Mouse (Mus musculus): ENCODE results near the gene AC109138.7. TPM values are rescaled to one million over a fixed set of nuclear protein-coding genes. Genes with fewer than 3 reads are reported as not detected.

Gene AC109138.7
- polyA plus RNA-seq, 1 experiment from 2014 or later, result not detected

DNA sequence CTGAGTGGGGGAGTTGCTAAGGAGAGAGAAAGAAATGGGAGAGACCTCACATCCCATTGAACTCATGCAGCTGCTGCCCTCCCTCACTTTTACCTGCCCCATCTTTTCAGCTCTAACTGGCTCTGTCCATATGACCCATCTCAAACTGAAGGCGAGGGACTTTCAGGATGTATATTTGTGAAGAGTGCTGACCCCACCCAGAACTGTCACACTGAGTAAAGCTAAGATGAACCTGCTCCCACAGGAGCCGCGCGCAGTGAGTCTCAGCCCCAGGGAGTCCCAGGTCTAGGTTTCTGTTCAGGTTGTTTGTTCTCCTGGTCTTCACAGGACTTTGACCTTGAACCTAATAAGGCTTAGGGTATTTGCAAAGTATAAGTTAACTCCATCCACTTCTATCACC lies 14.7 kb downstream of the AC109138.7 start:
- H3K9me3 ChIP-seq (ENCODE audit: control insufficient read depth, low read length), result no peaks in the 10 kb centered on the region
- peaks cover 13% of the 10 kb centered on the region for H3K27me3 ChIP-seq (ENCODE audit: control insufficient read depth, insufficient read depth, low read length)
- no peak for ATAC-seq (ENCODE audit: insufficient number of reproducible peaks, insufficient read depth, low FRiP score, low read depth)
- no peaks in the 10 kb centered on the region for H3K36me3 ChIP-seq (ENCODE audit: control insufficient read depth, insufficient read depth, low read length)
- no peak overlapping the region for H3K4me3 ChIP-seq (ENCODE audit: control insufficient read depth in 1 of 2, insufficient read depth in 1 of 2, low read depth in 1 of 2, low read length in 2 of 2)
- no peak overlapping the region for H3K27ac ChIP-seq (replicated peaks in 1 of 2; ENCODE audit: control insufficient read depth in 1 of 2, insufficient read depth in 1 of 2, low read depth in 2 of 2, low read length in 2 of 2)
- H3K4me1 ChIP-seq (ENCODE audit: control insufficient read depth in 2 of 2, insufficient read depth in 2 of 2, low read length in 2 of 2), result peaks cover 4 to 5% of the 10 kb centered on the region in 2 experiments
- 68% methylated on average over 4 of the region's 4 CpGs for WGBS
- H3K9ac ChIP-seq (ENCODE audit: low read length), result no peak overlapping the region
- H3K4me2 ChIP-seq (ENCODE audit: low read length), result no peak overlapping the region

DNA sequence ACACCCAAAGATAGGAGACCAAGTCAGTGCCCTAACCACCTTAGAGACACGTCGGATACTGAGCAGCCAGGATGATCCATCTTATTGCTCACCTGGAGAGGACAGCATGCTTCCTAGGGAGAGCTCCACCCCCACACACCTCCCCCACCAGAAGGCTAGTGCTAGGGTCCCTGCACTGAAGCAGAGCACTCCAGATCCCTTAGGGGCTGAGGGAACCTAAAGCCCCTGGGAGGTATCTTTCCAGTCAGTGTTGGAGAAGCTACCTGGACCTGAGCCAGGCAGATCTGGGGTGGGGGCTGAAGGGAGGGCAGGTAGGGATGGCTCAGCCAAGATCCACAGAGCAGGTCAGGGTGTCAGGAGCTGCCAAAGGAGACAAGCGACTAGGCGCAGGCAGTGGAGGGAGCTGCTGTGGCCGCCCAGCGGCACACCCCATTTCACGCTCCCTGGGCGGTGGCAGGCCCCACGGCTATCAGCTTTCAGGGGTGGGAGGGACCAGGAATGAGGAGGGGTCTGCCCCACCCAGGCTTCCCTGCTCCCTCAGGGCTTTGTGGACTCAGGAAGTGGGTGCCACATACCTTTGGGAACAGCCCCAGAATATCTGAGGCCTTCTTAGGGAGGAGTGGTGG lies 15.4 kb downstream of the AC109138.7 start:
- Histone ChIP-seq H3K27me3 (ENCODE audit: control insufficient read depth, insufficient read depth, low read length) (peaks cover 13% of the 10 kb centered on the region), H3K36me3 (ENCODE audit: control insufficient read depth, insufficient read depth, low read length) (no peaks in the 10 kb centered on the region), H3K4me3 (ENCODE audit: control insufficient read depth in 1 of 2, insufficient read depth in 1 of 2, low read depth in 1 of 2, low read length in 2 of 2) (no peak overlapping the region), H3K9ac (ENCODE audit: low read length) (no peak overlapping the region; the same call in 1 of the 2 replicates), H3K27ac (replicated peaks in 1 of 2; ENCODE audit: control insufficient read depth in 1 of 2, insufficient read depth in 1 of 2, low read depth in 2 of 2, low read length in 2 of 2) (no peak overlapping the region), H3K4me1 (ENCODE audit: control insufficient read depth in 2 of 2, insufficient read depth in 2 of 2, low read length in 2 of 2) (peaks cover 4 to 5% of the 10 kb centered on the region in 2 experiments), H3K4me2 (ENCODE audit: low read length) (no peak overlapping the region), H3K9me3 (ENCODE audit: control insufficient read depth, low read length) (no peaks in the 10 kb centered on the region)
- 30% methylated on average over 9 of the region's 9 CpGs for WGBS
- ATAC-seq (ENCODE audit: insufficient number of reproducible peaks, insufficient read depth, low FRiP score, low read depth), result no peak

DNA sequence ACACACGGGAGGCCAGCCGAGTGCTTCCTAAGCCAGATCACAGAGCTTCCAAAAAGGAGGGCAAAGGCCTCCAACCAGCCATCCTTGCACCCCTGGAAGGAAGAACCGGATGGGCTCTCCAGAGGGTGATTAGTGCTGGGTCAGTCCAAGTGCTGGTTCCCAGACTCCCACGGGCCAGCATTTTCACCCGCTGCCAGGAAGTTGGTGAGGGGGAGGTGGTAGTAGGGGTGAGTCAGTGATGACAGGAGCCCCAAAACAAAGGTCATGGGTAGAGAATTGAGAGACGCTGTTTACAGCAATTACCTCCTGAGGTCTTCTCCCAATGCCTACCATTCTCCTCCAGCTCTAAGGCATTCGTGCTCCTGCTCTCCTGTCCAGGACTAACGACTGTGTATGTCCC lies 16.3 kb downstream of the AC109138.7 start:
- no peak overlapping the region for H3K4me2 ChIP-seq (ENCODE audit: low read length)
- no peak overlapping the region for H3K4me3 ChIP-seq (ENCODE audit: control insufficient read depth in 1 of 2, insufficient read depth in 1 of 2, low read depth in 1 of 2, low read length in 2 of 2)
- H3K4me1 ChIP-seq (ENCODE audit: control insufficient read depth in 2 of 2, insufficient read depth in 2 of 2, low read length in 2 of 2), result peaks cover 4 to 5% of the 10 kb centered on the region in 2 experiments
- no peak overlapping the region; a peak in 1 of 4 replicates for H3K27ac ChIP-seq (replicated peaks in 1 of 2; ENCODE audit: control insufficient read depth in 1 of 2, insufficient read depth in 1 of 2, low read depth in 2 of 2, low read length in 2 of 2)
- H3K9me3 ChIP-seq (ENCODE audit: control insufficient read depth, low read length), result no peaks in the 10 kb centered on the region
- 56% methylated on average over 8 of the region's 8 CpGs for WGBS
- no peak overlapping the region for H3K9ac ChIP-seq (ENCODE audit: low read length)
- peaks cover 13% of the 10 kb centered on the region for H3K27me3 ChIP-seq (ENCODE audit: control insufficient read depth, insufficient read depth, low read length)
- no peaks in the 10 kb centered on the region for H3K36me3 ChIP-seq (ENCODE audit: control insufficient read depth, insufficient read depth, low read length)
- no peak for ATAC-seq (ENCODE audit: insufficient number of reproducible peaks, insufficient read depth, low FRiP score, low read depth)

DNA sequence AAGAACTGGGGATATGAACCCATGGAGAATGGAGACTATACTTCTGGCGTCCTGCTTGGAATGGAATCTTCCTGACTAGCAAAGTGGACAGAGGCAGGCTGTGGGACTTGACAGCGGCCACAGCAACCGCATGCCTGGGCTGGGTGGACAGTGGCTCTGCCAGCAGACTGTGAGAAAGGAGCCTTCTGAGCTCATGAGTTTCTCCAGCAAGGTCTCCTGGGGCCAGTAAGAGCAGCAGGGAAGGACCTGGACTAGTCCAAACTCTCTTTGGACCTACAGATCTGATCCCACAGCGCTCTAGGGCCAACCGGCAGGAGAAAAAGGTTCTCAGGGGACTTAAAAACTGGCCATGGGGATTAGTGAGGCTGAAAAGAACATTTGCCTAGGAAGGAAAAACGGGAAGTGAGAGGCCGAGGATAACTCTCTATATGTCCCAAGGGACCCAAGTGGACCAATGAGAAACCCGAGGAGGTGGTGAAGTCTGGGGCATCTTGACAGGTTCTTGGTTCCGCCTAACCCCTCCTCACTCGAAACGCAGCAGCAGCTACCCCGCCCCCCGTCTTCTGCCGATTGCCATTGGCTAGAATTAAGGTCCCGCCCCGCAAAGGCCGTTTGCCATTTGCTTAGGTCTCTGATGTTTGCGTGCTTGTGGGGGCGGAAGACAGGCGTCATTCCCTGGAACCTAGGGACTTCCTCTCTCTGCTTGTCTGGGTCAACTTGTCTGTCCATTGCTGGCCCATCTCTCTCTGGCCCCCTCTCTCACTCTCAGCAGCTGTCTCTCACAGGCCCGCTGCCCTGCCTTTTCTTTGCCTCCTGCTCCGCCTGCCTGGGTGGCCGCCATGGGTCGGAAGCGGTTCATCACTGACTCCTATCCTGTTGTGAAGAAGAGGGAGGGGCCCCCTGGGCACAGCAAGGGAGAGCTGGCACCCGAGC lies 17.4 kb downstream of the AC109138.7 start, which contains the start of gene Pold4:
Pold4 (plus strand) TSS at position 647 of the 933 bp plus-strand sequence.
- peaks cover 4 to 5% of the 10 kb centered on the region in 2 experiments for H3K4me1 ChIP-seq (ENCODE audit: control insufficient read depth in 2 of 2, insufficient read depth in 2 of 2, low read length in 2 of 2)
- H3K9me3 ChIP-seq (ENCODE audit: control insufficient read depth, low read length), result no peaks in the 10 kb centered on the region
- peak; percentile 84 for ATAC-seq (ENCODE audit: insufficient number of reproducible peaks, insufficient read depth, low FRiP score, low read depth)
- 7% methylated on average over 26 of the region's 26 CpGs for WGBS
- H3K36me3 ChIP-seq (ENCODE audit: control insufficient read depth, insufficient read depth, low read length), result no peaks in the 10 kb centered on the region
- H3K27ac ChIP-seq (replicated peaks in 1 of 2; ENCODE audit: control insufficient read depth in 1 of 2, insufficient read depth in 1 of 2, low read depth in 2 of 2, low read length in 2 of 2), result peak within 1 kb of the TSS; percentile 73 to 85
- H3K4me2 ChIP-seq (ENCODE audit: low read length), result peak within 1 kb of the TSS; percentile 68
- peak within 1 kb of the TSS; percentile 53 to 77 for H3K4me3 ChIP-seq (ENCODE audit: control insufficient read depth in 1 of 2, insufficient read depth in 1 of 2, low read depth in 1 of 2, low read length in 2 of 2)
- peak within 1 kb of the TSS; percentile 73 for H3K9ac ChIP-seq (ENCODE audit: low read length)
- peaks cover 13% of the 10 kb centered on the region for H3K27me3 ChIP-seq (ENCODE audit: control insufficient read depth, insufficient read depth, low read length)

DNA sequence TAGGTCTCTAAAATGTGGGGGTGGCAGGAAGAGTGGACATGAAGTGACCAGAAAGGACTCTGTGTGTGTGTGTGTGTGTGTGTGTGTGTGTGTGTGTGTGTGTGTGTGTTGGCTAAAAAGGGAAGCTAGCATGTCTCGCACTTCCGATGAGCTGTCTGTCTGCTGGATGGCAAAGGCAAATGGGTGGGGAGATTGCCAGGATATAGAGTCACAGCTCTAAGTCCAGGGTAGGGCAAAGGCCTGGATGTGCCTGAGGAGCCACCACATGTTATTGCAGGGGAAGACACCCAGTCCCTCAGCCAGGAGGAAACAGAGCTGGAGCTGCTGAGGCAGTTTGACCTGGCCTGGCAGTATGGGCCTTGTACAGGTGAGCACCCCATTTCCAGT lies 18.0 kb downstream of the AC109138.7 start:
- ATAC-seq (ENCODE audit: insufficient number of reproducible peaks, insufficient read depth, low FRiP score, low read depth), result no peak
- Histone ChIP-seq H3K9me3 (ENCODE audit: control insufficient read depth, low read length) (no peaks in the 10 kb centered on the region), H3K36me3 (ENCODE audit: control insufficient read depth, insufficient read depth, low read length) (no peaks in the 10 kb centered on the region), H3K4me1 (ENCODE audit: control insufficient read depth in 2 of 2, insufficient read depth in 2 of 2, low read length in 2 of 2) (peaks cover 4 to 5% of the 10 kb centered on the region in 2 experiments), H3K4me3 (ENCODE audit: control insufficient read depth in 1 of 2, insufficient read depth in 1 of 2, low read depth in 1 of 2, low read length in 2 of 2) (peak overlapping the region; percentile 53 to 77), H3K27ac (replicated peaks in 1 of 2; ENCODE audit: control insufficient read depth in 1 of 2, insufficient read depth in 1 of 2, low read depth in 2 of 2, low read length in 2 of 2) (peak overlapping the region; percentile 73 to 85), H3K27me3 (ENCODE audit: control insufficient read depth, insufficient read depth, low read length) (peaks cover 9% of the 10 kb centered on the region), H3K9ac (ENCODE audit: low read length) (peak overlapping the region; percentile 73), H3K4me2 (ENCODE audit: low read length) (peak overlapping the region; percentile 68)
- 18% methylated on average over 2 of the region's 2 CpGs for WGBS

DNA sequence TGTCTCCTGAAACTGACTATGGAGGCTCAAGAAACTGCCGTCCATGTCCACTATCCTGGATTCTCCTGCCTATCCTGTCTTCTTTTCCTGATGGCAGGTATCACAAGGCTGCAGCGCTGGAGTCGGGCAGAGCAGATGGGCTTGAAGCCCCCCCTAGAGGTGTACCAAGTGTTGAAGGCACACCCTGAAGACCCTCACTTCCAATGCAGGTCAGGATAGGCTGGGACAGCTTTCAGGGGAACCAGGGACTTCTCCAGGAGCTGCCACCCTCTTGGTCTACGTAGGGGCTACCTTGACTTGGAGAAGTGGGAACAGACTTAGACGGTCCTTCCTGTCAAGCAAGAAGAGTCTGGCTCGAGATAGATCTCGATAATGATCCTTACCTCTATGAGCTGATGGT lies 18.5 kb downstream of the AC109138.7 start:
- H3K9ac ChIP-seq (ENCODE audit: low read length), result peak overlapping the region; percentile 73; the same call in 1 of the 2 replicates
- no peak for ATAC-seq (ENCODE audit: insufficient number of reproducible peaks, insufficient read depth, low FRiP score, low read depth)
- H3K27ac ChIP-seq (replicated peaks in 1 of 2; ENCODE audit: control insufficient read depth in 1 of 2, insufficient read depth in 1 of 2, low read depth in 2 of 2, low read length in 2 of 2), result peak overlapping the region in 1 of 2 experiments; percentile 73; a peak in 2 of 4 replicates

DNA sequence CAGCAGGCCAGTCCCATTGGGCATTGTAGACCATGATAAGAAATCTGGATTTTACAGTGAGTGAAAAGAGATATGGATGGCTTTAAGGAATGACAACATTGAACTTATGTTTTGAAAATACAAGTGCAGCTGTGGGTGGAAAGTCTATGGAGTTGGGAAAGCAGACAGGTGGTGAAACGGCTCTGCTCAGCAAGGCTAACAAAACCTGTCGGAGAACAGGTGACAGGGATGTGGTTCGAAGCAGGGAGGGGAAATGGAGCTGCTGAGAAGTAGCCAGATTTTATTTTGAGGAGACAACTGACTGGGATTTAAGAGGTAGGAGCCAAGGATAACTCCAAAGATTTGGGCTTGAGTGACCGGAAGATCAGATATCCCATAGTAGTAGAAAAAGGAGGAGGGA lies 20.4 kb downstream of the AC109138.7 start:
- 75% methylated on average over 4 of the region's 4 CpGs for WGBS
- H3K27ac ChIP-seq (replicated peaks in 1 of 2; ENCODE audit: control insufficient read depth in 1 of 2, insufficient read depth in 1 of 2, low read depth in 2 of 2, low read length in 2 of 2), result no peak overlapping the region

More for the DNA sequence above, 18.5 kb downstream of the AC109138.7 start:
- H3K27me3 ChIP-seq (ENCODE audit: control insufficient read depth, insufficient read depth, low read length), result peaks cover 9% of the 10 kb centered on the region
- H3K9me3 ChIP-seq (ENCODE audit: control insufficient read depth, low read length), result no peaks in the 10 kb centered on the region
- H3K36me3 ChIP-seq (ENCODE audit: control insufficient read depth, insufficient read depth, low read length), result no peaks in the 10 kb centered on the region
- peaks cover 4 to 5% of the 10 kb centered on the region in 2 experiments for H3K4me1 ChIP-seq (ENCODE audit: control insufficient read depth in 2 of 2, insufficient read depth in 2 of 2, low read length in 2 of 2)
- H3K4me3 ChIP-seq (ENCODE audit: control insufficient read depth in 1 of 2, insufficient read depth in 1 of 2, low read depth in 1 of 2, low read length in 2 of 2), result no peak overlapping the region; a peak in 1 of 4 replicates
- peak overlapping the region; percentile 68 for H3K4me2 ChIP-seq (ENCODE audit: low read length)
- whole genome bisulfite sequencing, result 76% methylated on average over 7 of the region's 7 CpGs

More for the DNA sequence above, 20.4 kb downstream of the AC109138.7 start:
- ATAC-seq (ENCODE audit: insufficient number of reproducible peaks, insufficient read depth, low FRiP score, low read depth), result no peak
- no peaks in the 10 kb centered on the region for H3K36me3 ChIP-seq (ENCODE audit: control insufficient read depth, insufficient read depth, low read length)
- peaks cover 4 to 5% of the 10 kb centered on the region in 2 experiments for H3K4me1 ChIP-seq (ENCODE audit: control insufficient read depth in 2 of 2, insufficient read depth in 2 of 2, low read length in 2 of 2)
- no peak overlapping the region for H3K4me3 ChIP-seq (ENCODE audit: control insufficient read depth in 1 of 2, insufficient read depth in 1 of 2, low read depth in 1 of 2, low read length in 2 of 2)
- no peaks in the 10 kb centered on the region for H3K9me3 ChIP-seq (ENCODE audit: control insufficient read depth, low read length)
- no peak overlapping the region for H3K9ac ChIP-seq (ENCODE audit: low read length)
- H3K4me2 ChIP-seq (ENCODE audit: low read length), result no peak overlapping the region
- peaks cover 1% of the 10 kb centered on the region for H3K27me3 ChIP-seq (ENCODE audit: control insufficient read depth, insufficient read depth, low read length)
